Mouse (Mus musculus): ENCODE data around the gene 4932438H23Rik.

Gene 4932438H23Rik

DNA sequence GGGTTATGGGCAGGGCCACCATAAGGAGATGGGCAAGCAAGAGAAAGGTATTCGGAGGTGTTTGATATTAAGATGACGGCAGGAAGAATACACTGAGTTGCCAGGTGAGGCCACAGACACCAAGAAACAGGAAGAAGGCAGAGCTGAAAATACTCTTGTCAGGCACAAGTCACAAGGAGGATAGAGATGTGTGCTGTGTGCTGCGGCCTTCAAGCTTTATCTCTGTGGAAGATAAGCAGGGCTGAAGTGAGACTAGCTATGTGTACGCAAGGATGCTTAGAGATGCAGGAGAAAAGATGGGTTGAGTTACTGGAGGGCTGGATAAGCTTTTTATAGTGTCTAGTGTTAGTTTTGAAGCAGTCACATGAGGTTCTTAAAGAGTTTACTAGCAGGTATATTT, 37.7 kb downstream of the 4932438H23Rik start:
- DNase-seq (ENCODE audit: low spot score in 2 of 2), result no peak

DNA sequence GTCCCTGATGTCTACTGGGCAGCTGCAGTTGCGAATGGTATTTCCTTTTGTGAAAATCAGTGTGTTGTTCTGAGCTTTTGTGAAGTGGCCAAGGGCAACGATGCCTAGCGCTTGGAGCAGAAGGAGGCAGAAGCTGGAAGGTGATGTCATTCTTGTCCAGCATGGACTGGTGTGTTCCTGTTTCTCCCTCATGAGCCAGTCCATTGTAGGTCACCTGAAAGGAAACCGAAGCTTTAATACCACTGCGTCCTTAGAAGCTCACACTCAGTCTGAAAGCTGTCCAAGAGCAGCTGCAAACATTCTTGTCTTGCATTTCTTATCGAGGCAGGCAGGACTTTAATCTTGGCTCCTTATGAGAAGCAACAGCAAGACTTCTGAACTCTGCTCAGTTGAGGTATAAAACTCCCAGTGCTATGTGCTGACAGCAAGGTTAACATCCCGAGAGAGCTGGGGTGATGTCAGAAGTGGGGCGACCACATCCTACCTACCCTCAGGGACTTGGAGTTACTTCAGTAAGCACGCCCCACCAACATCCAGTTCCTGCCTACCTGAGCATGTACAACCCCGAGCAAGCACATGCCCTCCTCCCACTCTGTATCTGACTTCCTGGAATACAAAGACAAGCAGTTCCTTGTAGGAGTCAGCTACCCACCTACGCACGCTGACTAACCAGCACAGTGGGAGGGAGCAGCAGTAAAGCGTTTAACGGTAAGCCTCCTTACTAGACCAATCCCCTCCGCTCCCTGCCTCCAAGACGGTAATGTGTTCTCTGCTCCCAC, 38.7 kb downstream of the 4932438H23Rik start:
- DNase-seq (ENCODE audit: low spot score in 2 of 2), result no peak

DNA sequence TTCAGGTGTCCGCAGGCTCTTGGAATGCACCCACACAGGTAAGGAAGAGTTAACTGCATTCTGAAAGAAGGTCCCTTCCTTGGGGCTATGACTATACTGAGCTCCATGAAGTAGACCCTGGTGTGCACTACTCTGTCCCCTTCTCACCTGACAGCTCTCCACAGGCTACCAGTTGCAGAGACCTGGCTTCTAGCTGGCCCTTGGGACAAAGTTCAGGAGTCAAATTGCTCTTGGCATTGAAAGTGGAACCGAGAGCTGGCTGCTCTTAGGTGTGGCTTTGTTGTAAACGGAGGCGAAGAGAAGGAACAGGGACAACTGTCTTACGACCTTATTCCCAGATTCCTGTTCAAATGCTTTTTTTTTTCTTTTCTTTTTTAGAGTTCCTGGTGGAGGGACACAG, 39.8 kb downstream of the 4932438H23Rik start:
- DNase-seq (ENCODE audit: low spot score in 2 of 2), result no peak

- DNase-seq (ENCODE audit: low spot score in 2 of 2), result no peak
These were observed 41.3 kb downstream of the 4932438H23Rik start for GRCm38 (mm10) chr16:91053599-91053998.

GRCm38 (mm10) chr16:91045511-91045910, 49.4 kb downstream of the 4932438H23Rik start:
- DNase-seq (ENCODE audit: low spot score in 2 of 2), result peak in 1 of 2 experiments; percentile 53

GRCm38 (mm10) chr16:91044270-91045182, 50.4 kb downstream of the 4932438H23Rik start, which contains the start of gene Paxbp1:
Gene Paxbp1, minus strand, starts transcription at chr16:91044543.
- peak; percentile 99 to 100 for DNase-seq (ENCODE audit: low spot score in 2 of 2)

- DNase-seq (ENCODE audit: low spot score in 2 of 2), result peak; percentile 38 to 66
These were observed 51.3 kb downstream of the 4932438H23Rik start for GRCm38 (mm10) chr16:91043461-91044248.

DNA sequence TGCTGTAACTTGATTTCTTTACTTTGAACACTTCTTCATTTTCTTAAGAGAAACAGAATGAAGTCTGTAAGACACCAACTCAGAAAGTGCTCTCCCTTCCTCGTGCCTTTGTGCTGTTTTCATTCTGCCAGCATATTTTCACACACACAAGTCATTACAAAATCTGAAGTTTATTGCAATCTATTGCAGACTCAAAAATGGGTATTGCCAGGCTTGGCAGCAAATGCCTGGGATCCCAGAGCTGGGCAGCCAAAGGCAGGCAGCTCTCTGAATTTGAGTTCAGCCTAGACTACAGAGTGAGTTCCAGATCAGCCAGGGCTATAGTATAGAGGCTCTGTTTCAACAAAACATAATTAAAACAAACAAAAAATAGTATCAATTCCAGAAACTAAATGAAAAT, 52.3 kb downstream of the 4932438H23Rik start:
- no peak for DNase-seq (ENCODE audit: low spot score in 2 of 2)

DNA sequence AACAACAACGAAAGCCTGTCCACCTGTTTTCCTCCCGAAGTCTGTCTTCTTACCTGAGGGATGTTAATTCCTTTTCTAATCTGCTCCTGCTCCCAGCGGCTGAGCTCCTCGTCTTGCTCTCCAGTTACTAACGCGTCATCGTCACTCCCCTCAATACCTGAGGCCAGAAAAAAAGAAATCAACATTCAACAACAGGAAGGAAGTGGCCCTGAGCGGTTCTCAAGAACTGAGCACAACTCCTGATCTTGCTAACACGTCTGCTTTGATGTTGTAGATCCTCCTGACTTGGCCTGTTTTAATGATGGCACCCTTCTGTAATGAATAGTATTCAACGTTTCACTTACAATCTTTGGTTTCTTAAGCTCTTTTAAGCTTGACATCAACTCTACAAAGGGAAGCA, 59.1 kb downstream of the 4932438H23Rik start:
- no peak for DNase-seq (ENCODE audit: low spot score in 2 of 2)

DNA sequence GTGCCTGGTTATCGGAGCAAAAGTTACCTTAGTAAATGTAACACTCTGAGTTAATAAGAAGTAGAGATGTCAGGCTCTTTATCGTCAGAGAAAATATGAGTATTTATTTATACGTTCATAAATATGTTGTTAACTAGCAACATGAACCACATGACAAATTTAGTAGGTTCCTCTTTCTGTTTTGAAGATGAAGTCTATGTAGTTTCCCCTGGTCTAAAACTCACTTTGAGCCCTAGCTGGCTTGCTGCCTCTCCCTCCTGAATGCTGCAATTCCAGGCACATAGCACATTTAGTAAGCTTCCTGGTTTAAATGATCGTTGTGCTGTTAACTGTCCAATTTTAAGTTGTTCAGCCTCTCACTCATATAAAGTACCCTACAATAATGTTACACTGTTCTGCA, 64.2 kb downstream of the 4932438H23Rik start:
- DNase-seq (ENCODE audit: low spot score in 2 of 2), result no peak

GRCm38 (mm10) chr16:91029901-91030300, 65.0 kb downstream of the 4932438H23Rik start:
- no peak for DNase-seq (ENCODE audit: low spot score in 2 of 2)

GRCm38 (mm10) chr16:91029161-91029743, 65.7 kb downstream of the 4932438H23Rik start:
- DNase-seq (ENCODE audit: low spot score in 2 of 2), result no peak

DNA sequence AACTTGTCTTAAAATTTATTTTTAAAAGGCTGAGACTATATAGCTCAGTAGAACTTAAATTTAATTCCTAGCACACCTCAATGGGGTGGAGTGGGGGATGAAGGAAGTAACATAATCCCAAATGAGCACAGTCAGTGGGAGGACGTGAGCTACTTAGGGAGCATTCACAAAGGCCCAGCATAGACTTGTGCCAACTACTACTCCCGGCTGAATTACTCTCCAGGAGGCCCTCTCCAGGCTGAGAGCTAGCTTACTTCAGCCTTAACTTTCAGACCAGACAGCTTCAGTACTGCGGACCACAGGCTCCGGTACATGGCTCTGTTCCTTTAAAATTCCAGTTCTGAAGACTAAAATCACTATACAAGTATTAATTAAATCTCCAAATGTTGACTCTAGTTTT, 68.6 kb downstream of the 4932438H23Rik start:
- DNase-seq (ENCODE audit: low spot score in 2 of 2), result no peak

DNA sequence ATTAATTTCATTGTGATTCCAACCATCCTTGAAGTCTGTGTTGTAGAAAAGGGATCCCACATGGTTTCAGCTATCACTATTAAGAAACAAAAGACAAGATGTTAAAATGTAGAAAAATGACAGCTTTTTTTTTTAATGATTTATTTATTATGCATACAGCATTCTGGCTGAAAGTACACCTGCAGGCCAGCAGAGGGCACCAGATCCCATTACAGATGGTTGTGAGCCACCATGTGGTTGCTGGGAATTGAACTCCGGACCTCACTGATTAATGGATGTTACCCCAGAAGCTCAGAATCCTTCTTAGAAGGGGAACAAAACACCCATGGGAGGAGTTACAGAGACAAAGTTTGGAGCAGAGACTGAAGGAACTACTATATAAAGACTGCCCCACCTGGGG, 71.5 kb downstream of the 4932438H23Rik start:
- no peak for DNase-seq (ENCODE audit: low spot score in 2 of 2)

DNA sequence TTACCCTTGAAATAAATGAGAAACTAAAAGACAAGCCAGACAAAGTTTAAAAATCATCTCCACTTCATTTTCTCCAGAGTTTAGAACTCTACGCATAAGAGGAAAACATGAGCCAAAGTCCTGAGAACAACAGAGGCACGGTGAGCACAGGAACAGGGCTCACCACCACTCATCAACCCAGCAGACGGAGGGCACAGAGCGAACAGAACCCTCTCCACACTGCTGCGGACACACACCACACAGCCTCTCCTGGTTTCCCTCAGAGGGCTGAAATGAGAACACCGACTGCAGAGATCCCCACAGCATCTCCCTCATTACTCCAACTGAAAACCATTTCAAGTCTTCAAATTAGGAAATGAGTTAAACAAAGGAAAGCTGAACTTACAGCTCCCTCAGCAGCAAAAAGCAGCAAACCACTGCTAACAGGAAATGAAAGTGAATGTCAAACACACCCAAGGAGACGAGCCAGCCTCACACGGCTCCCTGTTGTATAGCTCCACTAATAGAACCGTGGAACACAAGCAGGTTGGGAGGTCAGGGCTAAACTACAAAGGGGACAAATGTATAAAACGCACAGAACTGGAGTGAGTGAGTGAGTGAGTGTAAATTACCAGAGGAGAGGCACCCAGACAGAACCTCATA, 74.0 kb downstream of the 4932438H23Rik start:
- DNase-seq (ENCODE audit: low spot score in 2 of 2), result no peak

DNA sequence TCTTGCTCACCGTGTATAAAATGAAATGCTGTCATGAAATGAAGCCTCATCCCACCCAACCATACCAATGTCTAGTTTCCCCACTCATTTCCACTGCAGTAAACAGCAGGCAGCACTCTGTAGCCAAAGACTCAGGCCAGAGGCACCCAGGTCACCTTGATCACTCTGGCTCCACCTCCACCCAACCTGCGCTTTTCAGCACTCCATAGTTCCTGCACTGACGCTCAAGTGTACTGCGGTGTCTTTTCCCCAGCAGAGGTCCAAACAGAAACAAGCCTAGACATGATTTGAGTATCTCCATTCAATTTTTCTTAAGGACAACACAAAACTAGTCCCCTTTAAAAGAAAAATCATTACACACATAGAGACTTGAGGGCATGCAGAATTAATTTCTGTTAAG, 75.4 kb downstream of the 4932438H23Rik start:
- DNase-seq (ENCODE audit: low spot score in 2 of 2), result no peak

GRCm38 (mm10) chr16:91015761-91016160, 79.2 kb downstream of the 4932438H23Rik start:
- DNase-seq (ENCODE audit: low spot score in 2 of 2), result no peak

- no peak for DNase-seq (ENCODE audit: low spot score in 2 of 2)
These were observed 83.1 kb downstream of the 4932438H23Rik start for GRCm38 (mm10) chr16:91011847-91012246.

- peak; percentile 78 to 88 for DNase-seq (ENCODE audit: low spot score in 2 of 2)
These were observed 83.8 kb downstream of the 4932438H23Rik start, which contains the start of gene Synj1 for GRCm38 (mm10) chr16:91011021-91011683. Gene Synj1, minus strand, starts transcription at chr16:91011308.

DNA sequence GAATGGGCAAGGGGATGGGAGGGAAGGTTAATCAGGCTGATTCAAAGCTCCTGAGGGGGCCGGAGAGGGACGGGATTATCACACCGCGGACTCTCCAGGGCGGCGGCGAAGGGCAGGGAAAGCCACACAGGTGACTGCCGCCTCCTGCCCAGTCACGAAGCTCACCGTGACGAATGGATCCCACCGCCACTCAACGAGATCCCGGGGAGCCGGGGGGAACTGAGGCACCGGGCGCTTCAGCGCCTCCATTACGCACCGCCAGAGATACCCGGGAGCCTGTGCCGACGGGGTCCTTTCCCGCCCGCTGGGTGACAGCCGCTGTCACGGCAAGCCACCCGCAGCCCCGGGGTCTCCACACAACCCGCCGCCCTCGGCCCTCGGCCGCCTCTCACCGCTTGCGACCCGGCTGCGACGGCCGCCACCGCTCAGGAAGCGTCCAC, 84.3 kb downstream of the 4932438H23Rik start:
- peak in 1 of 2 experiments; percentile 30 for DNase-seq (ENCODE audit: low spot score in 2 of 2)

All from cerebellum, postnatal 4 days (tissue).